Mouse (Mus musculus) heart, adult 11 months (tissue): ENCODE data around the gene Rpl10l.

Experiments
- DNase-seq: peaks from one replicate; pipeline ENCODE4 v3.0.0; 2022

Gene Rpl10l

DNA sequence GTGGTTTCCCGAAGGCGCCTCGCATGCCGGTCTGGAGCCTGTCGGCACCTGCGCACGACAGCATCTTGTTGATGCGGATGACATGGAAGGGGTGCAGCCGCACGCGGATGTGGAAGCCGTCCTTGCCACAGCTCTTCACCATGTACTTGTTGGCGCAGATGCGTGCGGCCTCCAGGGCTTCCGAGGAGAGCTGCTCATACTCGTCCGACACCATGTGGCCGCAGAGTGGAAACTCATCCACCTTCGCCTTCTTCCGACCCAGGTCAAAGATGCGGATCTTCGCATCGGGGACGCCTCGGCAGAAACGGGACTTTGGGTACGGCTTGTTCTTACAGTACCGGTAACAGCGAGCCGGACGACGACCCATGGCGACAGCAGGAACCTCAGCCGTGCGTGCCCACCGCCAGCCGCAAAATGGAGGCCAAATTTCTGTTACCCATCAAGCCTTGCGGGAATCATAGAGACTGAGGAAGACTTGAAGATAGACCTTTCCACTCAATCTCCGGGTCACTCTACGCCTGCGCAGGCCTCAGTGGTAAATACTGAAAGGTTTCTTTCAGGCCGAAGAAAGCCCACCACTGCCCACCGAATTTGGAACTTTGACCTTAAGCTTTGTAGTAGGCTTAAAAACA lies at the start of gene Rpl10l:
Rpl10l (minus strand) TSS at position 411 of the 632 bp plus-strand sequence.
- DNase-seq, result peak; percentile 74

DNA sequence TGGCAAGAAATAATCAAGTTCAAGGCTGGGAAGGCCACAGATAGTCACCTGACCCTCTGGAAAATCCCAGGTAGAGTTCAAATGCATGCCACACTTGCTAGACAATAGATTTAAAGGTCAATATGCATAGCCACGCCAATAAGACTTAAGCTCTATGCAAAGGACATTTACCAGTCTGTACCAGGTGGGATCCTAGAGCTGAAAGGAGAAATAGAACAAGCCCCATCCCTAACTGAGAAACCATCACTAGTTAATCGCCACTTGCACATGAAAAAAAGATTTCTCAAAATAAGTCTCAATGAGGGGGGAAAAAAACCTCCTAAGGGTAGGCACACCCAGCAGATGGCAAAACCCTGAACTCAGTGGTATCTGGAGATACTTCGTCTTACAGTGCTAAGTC lies 8.3 kb downstream of the Rpl10l start:
- no peak for DNase-seq

DNA sequence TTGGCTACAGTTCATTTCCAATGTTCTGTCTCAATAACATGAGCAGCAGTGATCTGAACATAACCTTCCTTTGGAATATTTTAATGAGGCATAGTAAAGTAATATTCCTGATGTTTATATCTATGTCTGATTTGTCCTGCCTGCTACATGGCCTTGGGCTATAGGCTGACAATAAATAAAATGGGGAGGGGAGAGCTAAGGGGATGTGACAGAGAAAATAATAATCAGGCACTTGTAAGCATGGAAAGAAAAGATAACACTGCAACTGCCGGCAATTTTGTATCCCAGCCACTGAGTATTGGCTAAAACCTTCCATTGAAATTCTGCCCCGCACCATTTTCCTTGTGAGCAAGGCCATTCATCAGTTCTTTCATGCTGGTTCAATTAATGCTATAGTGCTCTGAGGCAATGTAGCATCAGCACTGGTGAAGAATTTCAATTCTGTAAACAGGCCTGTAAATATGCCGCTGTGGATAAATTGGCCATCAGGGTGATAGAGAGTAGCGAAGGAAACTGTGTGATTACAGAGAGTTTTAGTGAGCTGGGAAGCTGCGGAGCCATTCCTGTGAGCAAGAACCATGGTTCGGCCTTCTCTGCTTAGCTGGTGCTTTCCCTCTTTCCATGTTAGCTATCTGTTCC lies 38.6 kb downstream of the Rpl10l start:
- no peak for DNase-seq

DNA sequence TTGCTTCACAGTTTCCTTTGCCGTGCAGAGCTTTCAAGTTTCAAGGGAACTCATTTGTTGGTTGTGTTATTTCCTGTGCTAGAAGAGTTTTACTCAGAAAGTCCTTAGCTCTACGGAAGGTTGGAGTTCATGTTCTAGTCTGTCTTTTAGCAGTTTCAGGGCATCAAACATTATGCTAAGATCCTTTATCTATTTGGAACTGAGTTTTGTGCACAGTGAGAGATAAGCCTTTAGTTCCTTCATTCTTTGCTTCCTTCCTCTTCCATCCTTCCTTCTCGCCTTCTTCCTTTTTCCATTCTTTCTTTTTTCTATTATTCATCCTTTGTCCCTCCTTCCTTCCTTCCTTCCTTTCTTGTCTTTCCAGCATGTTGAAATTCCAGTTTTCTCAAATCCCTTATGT lies 50.0 kb downstream of the Rpl10l start:
- DNase-seq, result no peak
